Mouse (Mus musculus) lung, embryonic 15.5 days (tissue): ENCODE data around the gene Hoxb6. TPM values are rescaled to one million over a fixed set of nuclear protein-coding genes. Genes with fewer than 3 reads are reported as not detected.
A peak's percentile ranks its signal among the peaks of the same experiment; 100 is the strongest.

Experiments used
- ATAC-seq: fragments of 200-750 bp; cut with Nextera tagmentation; 2 replicates; pipeline ENCODE4 v1.8.0; 2017; ENCODE audit warnings: moderate number of reproducible peaks, borderline replicate concordance; ENCODE audit not compliant: low FRiP score, low TSS enrichment; ENCODE audit errors: extremely low read depth
- H3K27ac ChIP-seq: fragments of 300-500 bp; sonication (generic); 2 replicates; pipeline ENCODE4 v1.5.1; 2015; ENCODE audit warnings: moderate library complexity, mild to moderate bottlenecking, inconsistent platforms
- H3K27me3 ChIP-seq: fragments of 300-500 bp; sonication (generic); 2 replicates; pipeline ENCODE4 v1.6.1; 2015; ENCODE audit warnings: inconsistent platforms
- H3K36me3 ChIP-seq: fragments of 300-500 bp; sonication (generic); 2 replicates; pipeline ENCODE4 v1.6.1; 2015; ENCODE audit warnings: inconsistent platforms
- H3K4me1 ChIP-seq: fragments of 300-500 bp; sonication (generic); 2 replicates; pipeline ENCODE4 v1.6.1; 2015; ENCODE audit warnings: inconsistent platforms
- H3K4me2 ChIP-seq: fragments of 300-500 bp; sonication (generic); 2 replicates; pipeline ENCODE4 v1.6.1; 2015; ENCODE audit warnings: inconsistent platforms, mild to moderate bottlenecking, moderate library complexity
- H3K4me3 ChIP-seq: fragments of 300-500 bp; sonication (generic); 2 replicates; pipeline ENCODE4 v1.5.1; 2015; ENCODE audit warnings: mild to moderate bottlenecking, inconsistent platforms
- H3K9ac ChIP-seq: fragments of 300-500 bp; sonication (generic); 2 replicates; pipeline ENCODE4 v1.6.1; 2015; ENCODE audit warnings: inconsistent platforms
- H3K9me3 ChIP-seq: fragments of 300-500 bp; sonication (generic); 2 replicates; pipeline ENCODE4 v1.6.1; 2016; ENCODE audit warnings: inconsistent platforms
- WGBS: fragments of 180-500 bp; shearing (Covaris S2); methylation state at CpG from one replicate; pipeline ENCODE4 v1.1.7; 2015; 5-methylcytosine and 5-hydroxymethylcytosine counted together
- polyA plus RNA-seq: library from polyadenylated mRNA; unstranded; fragments of >200 nt; fragmentation: Nextera tagmentation; extraction: Ambion mirVana; gene quantifications from 2 replicates; pipeline ENCODE4 v1.2.1, GENCODE M21; 2015

The Hoxb6 gene
- polyA plus RNA-seq, 1 experiment from 2014 or later, result 15.2 TPM

- peaks cover 71% of the 10 kb centered on the region for H3K27me3 ChIP-seq
- peak within 1 kb of the TSS; percentile 58 for H3K4me3 ChIP-seq
- 3% methylated on average over 28 of the region's 28 CpGs for WGBS
- peaks cover 28% of the 10 kb centered on the region; the same call in 1 of the 2 replicates for H3K4me1 ChIP-seq
- ATAC-seq, result peak; percentile 4; the same call in 1 of the 2 replicates
- H3K9ac ChIP-seq, result peak within 1 kb of the TSS; percentile 77
- peak within 1 kb of the TSS; percentile 70 for H3K4me2 ChIP-seq
- no peaks in the 10 kb centered on the region for H3K9me3 ChIP-seq
- H3K36me3 ChIP-seq, result no peaks in the 10 kb centered on the region
- peak within 1 kb of the TSS; percentile 99 for H3K27ac ChIP-seq
These were observed 25.5 kb downstream of the Hoxb6 start, which contains the start of gene Hoxb4 for GRCm38 (mm10) chr11:96317608-96318367. TSS of gene Hoxb4 (plus strand) at chr11:96318267.

GRCm38 (mm10) chr11:96318368-96319070, 26.2 kb downstream of the Hoxb6 start:
- H3K27ac ChIP-seq, result peak overlapping the region; percentile 99
- peak overlapping the region; percentile 58 for H3K4me3 ChIP-seq
- peaks cover 65% of the 10 kb centered on the region for H3K27me3 ChIP-seq
- H3K9ac ChIP-seq, result peak overlapping the region; percentile 77
- H3K4me1 ChIP-seq, result peaks cover 21% of the 10 kb centered on the region; the same call in 1 of the 2 replicates
- no peaks in the 10 kb centered on the region for H3K9me3 ChIP-seq
- under 1% methylated on average over 34 of the region's 45 CpGs for WGBS
- H3K4me2 ChIP-seq, result peak overlapping the region; percentile 70
- peak; percentile 73 for ATAC-seq
- no peaks in the 10 kb centered on the region for H3K36me3 ChIP-seq

GRCm38 (mm10) chr11:96319071-96319902, 27.0 kb downstream of the Hoxb6 start:
- Histone ChIP-seq H3K27me3 (peaks cover 62% of the 10 kb centered on the region), H3K36me3 (no peaks in the 10 kb centered on the region), H3K27ac (peak overlapping the region; percentile 99), H3K9me3 (no peaks in the 10 kb centered on the region), H3K9ac (peak overlapping the region; percentile 77), H3K4me2 (peak overlapping the region; percentile 70), H3K4me3 (peak overlapping the region; percentile 58), H3K4me1 (peaks cover 18% of the 10 kb centered on the region; the same call in 1 of the 2 replicates)
- ATAC-seq, result peak; percentile 72
- under 1% methylated on average over 26 of the region's 34 CpGs for WGBS

- Histone ChIP-seq H3K9me3 (no peaks in the 10 kb centered on the region), H3K4me2 (peak overlapping the region; percentile 70), H3K27me3 (peaks cover 60% of the 10 kb centered on the region), H3K4me3 (peak overlapping the region; percentile 58), H3K27ac (peak overlapping the region; percentile 99), H3K9ac (peak overlapping the region; percentile 77), H3K36me3 (no peaks in the 10 kb centered on the region), H3K4me1 (peaks cover 17% of the 10 kb centered on the region; the same call in 1 of the 2 replicates)
- no peak; the same call in 1 of the 2 replicates for ATAC-seq
- WGBS, result under 1% methylated on average over 29 of the region's 29 CpGs
These were observed 27.6 kb downstream of the Hoxb6 start for GRCm38 (mm10) chr11:96319910-96320309.

- Histone ChIP-seq H3K9me3 (no peaks in the 10 kb centered on the region), H3K4me2 (peak overlapping the region; percentile 70), H3K27me3 (peaks cover 60% of the 10 kb centered on the region), H3K4me1 (peaks cover 16% of the 10 kb centered on the region; the same call in 1 of the 2 replicates), H3K4me3 (peak overlapping the region; percentile 58), H3K27ac (peak overlapping the region; percentile 99), H3K36me3 (no peaks in the 10 kb centered on the region), H3K9ac (peak overlapping the region; percentile 77)
- WGBS, result 6% methylated on average over 17 of the region's 17 CpGs
- ATAC-seq, result no peak
These were observed 28.4 kb downstream of the Hoxb6 start for GRCm38 (mm10) chr11:96320688-96321087.

GRCm38 (mm10) chr11:96321846-96322245, 29.6 kb downstream of the Hoxb6 start:
- peak overlapping the region; percentile 58 for H3K4me3 ChIP-seq
- peaks cover 7% of the 10 kb centered on the region; the same call in 1 of the 2 replicates for H3K4me1 ChIP-seq
- no peaks in the 10 kb centered on the region for H3K36me3 ChIP-seq
- H3K27me3 ChIP-seq, result peaks cover 60% of the 10 kb centered on the region
- peak overlapping the region; percentile 59 for H3K9ac ChIP-seq
- WGBS, result 8% methylated on average over 5 of the region's 5 CpGs
- no peak for ATAC-seq
- H3K27ac ChIP-seq, result peak overlapping the region; percentile 99
- H3K4me2 ChIP-seq, result peak overlapping the region; percentile 70
- no peaks in the 10 kb centered on the region for H3K9me3 ChIP-seq

GRCm38 (mm10) chr11:96322738-96323137, 30.5 kb downstream of the Hoxb6 start:
- Histone ChIP-seq H3K9ac (peak overlapping the region; percentile 59), H3K4me2 (peak overlapping the region; percentile 70), H3K27ac (peak overlapping the region; percentile 99)

GRCm38 (mm10) chr11:96323154-96323553, 30.9 kb downstream of the Hoxb6 start, which contains the start of gene Hoxb3:
TSS of gene Hoxb3 (plus strand) at chr11:96323326.
- peak within 1 kb of the TSS; percentile 58 for H3K4me3 ChIP-seq
- H3K9ac ChIP-seq, result peak within 1 kb of the TSS; percentile 59
- ATAC-seq, result no peak
- H3K4me1 ChIP-seq, result 0 out of 2 replicates have a peak, but pooled peaks cover 7% of the 10 kb centered on the region
- peaks cover 63% of the 10 kb centered on the region for H3K27me3 ChIP-seq
- peak within 1 kb of the TSS; percentile 70 for H3K4me2 ChIP-seq
- WGBS, result 23% methylated on average over 10 of the region's 10 CpGs
- H3K27ac ChIP-seq, result peak within 1 kb of the TSS; percentile 99
- H3K9me3 ChIP-seq, result no peaks in the 10 kb centered on the region
- H3K36me3 ChIP-seq, result no peaks in the 10 kb centered on the region

More at GRCm38 (mm10) chr11:96322738-96323137, 30.5 kb downstream of the Hoxb6 start:
- H3K4me1 ChIP-seq, result 0 out of 2 replicates have a peak, but pooled peaks cover 7% of the 10 kb centered on the region
- H3K9me3 ChIP-seq, result no peaks in the 10 kb centered on the region
- 12% methylated on average over 6 of the region's 6 CpGs for WGBS
- H3K27me3 ChIP-seq, result peaks cover 63% of the 10 kb centered on the region
- no peaks in the 10 kb centered on the region for H3K36me3 ChIP-seq
- peak overlapping the region; percentile 58 for H3K4me3 ChIP-seq
- no peak for ATAC-seq

- no peak for ATAC-seq
- Histone ChIP-seq H3K27me3 (peaks cover 60% of the 10 kb centered on the region), H3K27ac (peak overlapping the region; percentile 99), H3K4me1 (peaks cover 8% of the 10 kb centered on the region; the same call in 1 of the 2 replicates), H3K9ac (peak overlapping the region; percentile 59), H3K9me3 (no peaks in the 10 kb centered on the region), H3K4me2 (peak overlapping the region; percentile 70), H3K4me3 (peak overlapping the region; percentile 58), H3K36me3 (no peaks in the 10 kb centered on the region)
- 10% methylated on average over 5 of the region's 5 CpGs for WGBS
These were observed 31.8 kb downstream of the Hoxb6 start for GRCm38 (mm10) chr11:96324125-96324524.

GRCm38 (mm10) chr11:96324965-96325364, 32.7 kb downstream of the Hoxb6 start:
- no peaks in the 10 kb centered on the region for H3K36me3 ChIP-seq
- peaks cover 13% of the 10 kb centered on the region for H3K4me1 ChIP-seq
- peak overlapping the region; percentile 70 for H3K4me2 ChIP-seq
- peak overlapping the region; percentile 99 for H3K27ac ChIP-seq
- peaks cover 58% of the 10 kb centered on the region for H3K27me3 ChIP-seq
- H3K4me3 ChIP-seq, result peak overlapping the region; percentile 58
- H3K9ac ChIP-seq, result peak overlapping the region; percentile 59
- no peak for ATAC-seq
- WGBS, result 14% methylated on average over 8 of the region's 8 CpGs
- H3K9me3 ChIP-seq, result no peaks in the 10 kb centered on the region

GRCm38 (mm10) chr11:96325747-96326212, 33.5 kb downstream of the Hoxb6 start:
- WGBS, result 13% methylated on average over 22 of the region's 22 CpGs
- peaks cover 21% of the 10 kb centered on the region for H3K4me1 ChIP-seq
- H3K9me3 ChIP-seq, result no peaks in the 10 kb centered on the region
- H3K36me3 ChIP-seq, result no peaks in the 10 kb centered on the region
- peak overlapping the region; percentile 59 for H3K9ac ChIP-seq
- no peak for ATAC-seq
- peak overlapping the region; percentile 99 for H3K27ac ChIP-seq
- peaks cover 64% of the 10 kb centered on the region for H3K27me3 ChIP-seq
- peak overlapping the region; percentile 70 for H3K4me2 ChIP-seq
- H3K4me3 ChIP-seq, result peak overlapping the region; percentile 58
